Mouse (Mus musculus) MEL-GATA-1-ER (cell line): ENCODE results near the gene Lhx5.

Experiments
- DNase-seq: peaks from one replicate; pipeline ENCODE4 v3.0.0-alpha.2; 2012; ENCODE audit warnings: low read depth; ENCODE audit errors: extremely low read depth

The Lhx5 gene

GRCm38 (mm10) chr5:120431001-120431583, 407 bp upstream of the Lhx5 start:
- no peak for DNase-seq

DNA sequence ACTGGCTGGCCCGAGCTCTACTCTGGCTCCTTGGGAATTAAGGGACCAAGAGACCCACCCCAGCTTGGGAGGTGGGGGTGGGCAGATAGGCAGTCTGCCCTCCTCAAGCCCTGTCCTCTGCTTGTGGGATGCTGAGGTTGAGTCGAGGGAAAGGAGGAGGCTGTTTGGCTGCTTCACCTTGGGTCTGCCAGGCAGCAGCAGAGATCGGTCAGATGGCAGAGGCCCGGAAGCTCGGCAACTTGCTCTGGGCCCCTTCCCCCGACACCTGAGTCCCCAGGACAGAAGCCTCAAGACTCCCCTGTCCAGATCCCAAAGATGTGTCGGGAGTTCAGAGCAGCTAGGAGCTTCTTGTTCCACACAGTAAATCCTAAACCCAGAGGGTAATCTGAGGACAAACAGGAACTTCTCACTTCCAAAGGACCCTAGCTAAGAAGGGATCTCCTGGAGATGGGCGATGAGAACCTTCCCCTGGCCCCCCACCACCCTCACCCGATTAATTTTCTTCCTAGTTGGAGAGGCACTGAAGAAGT, 1.1 kb downstream of the Lhx5 start:
- no peak for DNase-seq

DNA sequence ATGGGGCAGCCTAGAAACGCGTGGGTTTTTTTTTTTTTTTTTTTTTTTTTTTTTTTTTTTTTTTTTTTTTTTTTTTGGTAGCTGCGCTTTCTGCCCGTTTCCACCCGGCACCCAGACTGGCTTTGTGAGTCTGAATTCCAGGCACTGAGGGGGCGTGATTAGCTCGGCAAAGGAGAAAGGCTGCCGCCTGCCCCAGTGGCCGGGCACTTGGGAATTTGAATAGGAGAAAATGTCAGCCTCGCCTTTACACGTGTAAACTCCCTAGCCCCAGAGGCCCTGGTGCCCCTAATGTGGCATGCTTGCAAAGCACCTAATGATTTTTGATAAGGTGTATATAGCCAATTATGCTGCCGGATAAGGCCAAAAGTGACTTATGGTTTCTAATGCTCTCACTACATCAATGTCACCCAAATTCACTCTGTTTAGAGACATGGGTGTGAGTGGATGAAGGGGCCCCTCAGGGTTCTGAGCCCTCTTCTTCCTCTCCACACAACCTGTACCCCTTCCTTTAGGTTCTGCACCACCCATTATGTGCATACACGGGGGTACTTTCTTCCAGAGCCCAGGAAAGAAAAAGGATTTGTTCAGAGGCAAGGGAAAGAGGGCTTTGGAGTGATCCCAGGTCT, 1.7 kb downstream of the Lhx5 start:
- DNase-seq = no peak

GRCm38 (mm10) chr5:120434231-120434735, 2.8 kb downstream of the Lhx5 start:
- DNase-seq = no peak

DNA sequence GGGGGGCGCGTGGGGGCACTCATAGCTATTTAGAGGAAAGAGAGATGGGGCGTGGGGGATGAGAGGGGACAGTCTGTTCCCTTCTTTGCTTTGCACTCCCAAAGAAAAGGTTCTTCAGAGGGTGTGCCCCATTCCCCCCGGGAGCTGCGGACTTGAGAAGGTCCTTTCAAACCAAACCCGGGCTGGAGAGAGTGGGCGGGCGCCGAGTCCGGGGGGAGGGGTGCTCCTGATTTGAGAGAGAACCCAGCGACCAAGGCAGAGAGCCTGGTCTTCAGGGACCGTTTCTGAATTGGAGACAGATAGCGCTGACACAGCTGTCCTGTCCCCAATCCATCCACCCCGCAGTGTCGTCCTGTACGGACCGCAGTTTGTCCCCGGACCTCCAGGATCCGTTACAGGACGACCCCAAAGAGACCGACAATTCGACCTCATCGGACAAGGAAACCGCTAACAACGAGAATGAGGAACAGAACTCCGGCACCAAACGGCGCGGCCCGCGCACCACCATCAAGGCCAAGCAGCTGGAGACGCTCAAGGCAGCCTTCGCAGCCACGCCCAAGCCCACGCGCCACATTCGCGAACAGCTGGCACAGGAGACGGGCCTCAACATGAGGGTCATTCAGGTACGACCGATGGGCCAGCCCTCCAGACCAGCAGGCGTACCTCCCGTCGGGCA, 3.6 kb downstream of the Lhx5 start:
- DNase-seq = no peak

- no peak for DNase-seq
Measured at GRCm38 (mm10) chr5:120435731-120436501, 4.4 kb downstream of the Lhx5 start.

- DNase-seq = no peak
Measured at GRCm38 (mm10) chr5:120436885-120437495, 5.5 kb downstream of the Lhx5 start.

GRCm38 (mm10) chr5:120437539-120437938, 6.0 kb downstream of the Lhx5 start:
- no peak for DNase-seq

DNA sequence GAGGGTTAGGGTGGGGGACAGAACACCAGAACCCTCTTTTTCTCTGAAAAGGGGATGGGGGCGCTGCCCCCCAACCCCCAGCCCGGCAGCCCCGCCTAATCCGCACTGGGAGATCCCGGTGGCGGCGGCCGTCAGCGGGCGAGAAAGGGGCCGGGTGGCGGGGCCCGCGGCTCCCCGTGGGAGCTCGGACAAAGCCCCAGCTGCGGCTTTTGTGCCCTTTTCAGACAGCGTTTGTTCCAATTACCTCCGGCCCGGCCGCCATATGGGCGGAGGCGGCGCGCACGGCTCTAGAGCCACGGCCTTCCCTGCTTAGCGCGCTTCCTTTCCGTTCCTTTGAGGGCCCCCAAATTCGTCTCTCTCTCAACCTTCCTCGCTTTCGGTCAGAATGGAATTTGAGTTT, 6.5 kb downstream of the Lhx5 start:
- DNase-seq = no peak

DNA sequence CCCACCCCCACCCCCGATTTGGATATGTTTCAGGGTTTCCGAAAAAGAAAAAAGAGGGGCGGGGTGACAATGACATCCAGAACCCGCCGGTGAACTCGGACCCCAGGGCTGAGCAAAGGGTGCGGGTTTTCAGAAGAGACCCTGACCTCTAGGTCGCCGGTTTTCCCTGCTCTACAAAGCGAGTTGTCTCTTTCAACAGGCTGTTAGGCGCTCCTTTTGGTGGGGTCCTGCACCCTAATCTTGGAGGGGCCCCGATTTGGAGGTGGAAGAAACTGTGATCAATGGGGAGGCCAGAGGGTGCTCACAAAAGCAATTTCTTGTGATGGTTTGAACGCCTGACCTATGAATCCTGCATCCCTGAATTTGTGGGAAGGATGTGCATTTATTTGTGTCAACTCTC, 7.0 kb downstream of the Lhx5 start:
- no peak for DNase-seq

DNA sequence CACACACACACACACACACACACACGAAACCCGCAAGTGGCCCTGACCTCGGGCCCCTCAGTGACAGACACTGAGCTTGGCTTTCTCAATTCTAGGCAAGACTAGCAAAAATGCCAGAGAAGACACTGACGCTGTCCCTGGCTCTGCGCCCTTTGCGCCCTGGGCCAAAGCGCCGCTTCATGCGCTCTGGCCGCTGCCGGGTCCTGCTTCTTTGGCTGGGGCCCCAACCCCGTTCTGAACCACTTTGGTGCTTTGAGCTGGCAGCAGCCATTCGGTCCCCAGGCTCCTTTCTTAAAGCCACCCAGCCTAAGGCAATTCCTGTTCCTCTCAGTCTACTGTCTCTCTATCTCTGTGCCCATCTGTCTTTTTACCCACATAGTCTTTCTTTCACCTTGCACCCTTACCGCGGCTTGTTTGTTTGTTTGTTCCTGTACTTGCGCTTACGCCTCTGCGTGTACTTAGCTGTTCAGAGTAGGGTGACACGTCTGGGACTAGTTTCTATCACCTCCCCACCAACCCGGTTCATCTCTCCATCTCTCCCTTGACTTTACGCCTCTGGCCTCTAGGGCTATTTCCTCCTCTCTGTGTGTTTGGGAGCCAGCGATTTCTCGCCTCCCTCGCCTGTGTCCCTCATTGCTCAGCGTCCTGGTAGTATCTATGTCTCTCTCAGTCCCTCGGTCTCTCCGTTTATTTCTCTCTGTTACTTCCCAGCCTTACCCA, 7.7 kb downstream of the Lhx5 start:
- no peak for DNase-seq

- no peak for DNase-seq
Measured at GRCm38 (mm10) chr5:120439887-120440670, 8.6 kb downstream of the Lhx5 start.

DNA sequence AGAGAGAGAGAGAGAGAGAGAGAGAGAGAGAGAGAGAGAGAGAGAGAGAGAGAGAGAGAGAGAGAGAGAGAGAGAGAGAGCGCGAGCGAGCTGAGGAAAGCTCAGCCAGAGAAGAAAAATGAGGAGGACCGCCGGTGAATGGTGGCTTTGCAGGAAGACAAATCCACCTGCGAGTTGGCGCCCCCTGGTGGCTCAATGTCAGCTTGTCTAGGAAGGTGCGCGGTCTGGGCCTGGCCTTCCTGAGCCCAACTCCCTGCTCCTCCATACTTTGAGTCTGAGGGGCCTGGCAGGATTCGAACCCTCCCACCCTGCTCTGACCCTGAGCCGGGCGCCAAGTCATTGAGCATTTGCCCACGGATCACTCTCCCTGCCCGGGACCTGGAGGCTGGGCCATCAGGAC, 9.2 kb downstream of the Lhx5 start:
- peak; percentile 60 for DNase-seq

DNA sequence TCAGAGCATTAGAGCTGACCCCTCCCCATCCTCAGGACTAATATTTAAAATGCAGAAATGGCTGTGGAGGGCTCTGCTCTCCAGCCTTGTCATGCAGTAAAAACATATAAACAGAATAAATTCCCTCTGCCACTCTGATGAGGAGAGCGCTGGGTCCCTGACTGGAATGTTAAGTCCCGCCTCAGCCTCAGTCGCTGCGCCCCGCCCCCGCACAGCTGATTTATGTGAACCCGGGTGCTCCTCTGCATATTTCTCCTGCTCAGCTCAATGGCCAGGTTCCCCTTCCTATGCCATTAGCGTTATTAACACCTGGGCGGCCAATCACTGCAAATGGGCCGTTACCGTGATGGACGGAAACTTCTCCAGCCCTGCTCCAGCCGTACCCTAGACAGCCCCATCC, 15.8 kb downstream of the Lhx5 start:
- no peak for DNase-seq

GRCm38 (mm10) chr5:120454756-120455337, 23.3 kb downstream of the Lhx5 start:
- no peak for DNase-seq

DNA sequence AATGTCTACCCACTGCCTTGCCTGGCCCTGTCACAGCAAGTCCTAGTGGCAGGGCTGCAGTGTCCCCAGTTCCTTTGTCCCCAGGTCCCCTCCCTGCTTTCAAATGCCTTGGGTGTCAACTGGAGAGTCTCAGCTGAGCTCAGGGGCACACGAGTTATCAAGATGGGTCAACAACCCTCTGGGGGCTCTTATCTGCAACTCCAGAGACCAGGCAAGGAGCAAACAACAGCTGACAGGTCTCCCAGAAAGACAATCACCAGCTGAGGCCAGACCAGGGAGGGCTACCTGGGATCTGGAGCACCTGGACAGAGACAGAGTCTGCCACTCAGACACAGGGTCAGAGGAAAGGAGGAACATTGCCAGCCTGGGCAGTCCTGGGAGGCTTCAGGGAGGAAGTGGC, 24.8 kb downstream of the Lhx5 start:
- no peak for DNase-seq

DNA sequence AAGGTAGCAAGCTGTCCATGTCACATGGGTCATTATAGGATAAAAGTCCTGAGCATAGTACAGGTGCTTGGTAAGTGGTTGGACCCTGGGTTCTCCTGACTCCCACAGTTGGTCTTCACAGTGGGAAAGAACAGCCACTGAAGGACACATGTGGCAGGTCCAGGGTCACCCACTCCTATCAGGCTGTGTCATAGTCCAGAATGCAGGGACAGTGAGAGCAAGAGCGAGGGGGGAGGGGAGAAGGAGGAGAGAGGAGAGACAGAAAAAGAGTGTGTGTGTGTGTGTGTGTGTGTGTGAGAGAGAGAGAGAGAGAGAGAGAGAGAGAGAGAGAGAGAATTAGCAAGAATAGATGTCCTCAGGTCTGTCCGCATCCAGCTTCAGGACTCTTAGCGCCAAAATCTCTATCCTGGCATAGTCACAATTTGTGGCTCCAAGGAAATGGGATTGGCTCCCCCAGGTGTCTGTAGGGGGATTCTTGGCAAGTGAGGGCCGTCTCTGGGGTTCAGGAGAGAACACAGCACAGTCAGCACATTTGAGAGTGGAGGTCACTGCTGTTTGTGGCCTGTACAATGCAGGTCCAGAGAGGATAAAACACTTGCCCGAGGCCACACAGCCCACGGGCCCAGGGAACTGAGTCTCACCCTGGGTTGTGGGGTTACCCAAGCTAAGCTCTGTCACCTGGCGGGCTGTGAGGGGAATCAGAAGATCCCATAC, 25.5 kb downstream of the Lhx5 start:
- no peak for DNase-seq

- no peak for DNase-seq
Measured at GRCm38 (mm10) chr5:120457628-120458027, 26.1 kb downstream of the Lhx5 start.

- DNase-seq = no peak
Measured at GRCm38 (mm10) chr5:120459133-120459532, 27.6 kb downstream of the Lhx5 start.
